Comparison of ENCODE assay signal across 8 mouse cellular contexts in genomic region chr7:34606051-34606450, GRCm38 (mm10). TPM values are rescaled to one million over a fixed set of nuclear protein-coding genes. Genes with fewer than 3 reads are reported as not detected.
DNase-seq lines count a peak whose midpoint lies in the region; ATAC-seq and TF ChIP-seq lines count a peak whose summit lies in the region.
"Had no signal": no experiment of that assay in that cellular context is flagged by ENCODE, and none has a peak within 500 bp of the region (broad histone marks: within the 10 kb centered on the region; RNA-seq: fewer than 3 reads in every experiment).

No protein-coding gene starts in this region.

- peaks cover 54% of the 10 kb centered on the region for H3K4me1 ChIP-seq in forebrain, embryonic 10.5 days
- H3K4me1 ChIP-seq in hindbrain, embryonic 15.5 days (replicated peaks), result peaks cover 26% of the 10 kb centered on the region
- no peaks in the 10 kb centered on the region for H3K4me1 ChIP-seq in midbrain, postnatal 0 days (ENCODE audit: insufficient read depth, low read length)
- no peaks in the 10 kb centered on the region for H3K4me1 ChIP-seq in liver, postnatal 0 days (ENCODE audit: insufficient read depth)

- WGBS in forebrain, embryonic 10.5 days, result 21% methylated on average over 15 of the region's 15 CpGs
- 19% methylated on average over 15 of the region's 15 CpGs for WGBS in hindbrain, embryonic 15.5 days
- 12% methylated on average over 15 of the region's 15 CpGs for WGBS in midbrain, postnatal 0 days
- 36% methylated on average over 15 of the region's 15 CpGs for WGBS in liver, postnatal 0 days (ENCODE audit: insufficient replicate concordance)

- peak overlapping the region; percentile 47 for H3K4me2 ChIP-seq in hindbrain, embryonic 15.5 days
- peak overlapping the region; percentile 34; the same call in 1 of the 2 replicates for H3K4me2 ChIP-seq in midbrain, postnatal 0 days (ENCODE audit: low read depth, low read length, poor library complexity, severe bottlenecking)
- no peak overlapping the region for H3K4me2 ChIP-seq in liver, postnatal 0 days (ENCODE audit: low read depth, low read length)

- H3K9me3 ChIP-seq in forebrain, embryonic 10.5 days, result no peaks in the 10 kb centered on the region
- no peaks in the 10 kb centered on the region for H3K9me3 ChIP-seq in hindbrain, embryonic 15.5 days
- no peaks in the 10 kb centered on the region for H3K9me3 ChIP-seq in midbrain, postnatal 0 days (ENCODE audit: low read length)
- H3K9me3 ChIP-seq in liver, postnatal 0 days (ENCODE audit: low read length), result no peaks in the 10 kb centered on the region

- peak overlapping the region; percentile 22; the same call in 1 of the 2 replicates for H3K4me3 ChIP-seq in layer of hippocampus, adult 2 months
- H3K4me3 ChIP-seq in forebrain, embryonic 10.5 days, result no peak overlapping the region; the same call in 1 of the 2 replicates
- H3K4me3 ChIP-seq in hindbrain, embryonic 15.5 days, result peak overlapping the region; percentile 7; the same call in 1 of the 2 replicates
- no peak overlapping the region for H3K4me3 ChIP-seq in midbrain, postnatal 0 days (ENCODE audit: low read depth, low read length)
- H3K4me3 ChIP-seq in liver, postnatal 0 days (ENCODE audit: low read depth, low read length), result no peak overlapping the region
- H3K4me3 ChIP-seq: erythroblast, embryonic 14.5 days had no signal

- ATAC-seq in hindbrain, embryonic 15.5 days (ENCODE audit: low FRiP score, low read depth), result peak; percentile 39
- no peak for ATAC-seq in midbrain, postnatal 0 days (ENCODE audit: low FRiP score)
- no peak for ATAC-seq in liver, postnatal 0 days

- no peaks in the 10 kb centered on the region for H3K36me3 ChIP-seq in forebrain, embryonic 10.5 days (replicated peaks)
- no peaks in the 10 kb centered on the region for H3K36me3 ChIP-seq in hindbrain, embryonic 15.5 days
- H3K36me3 ChIP-seq in midbrain, postnatal 0 days (ENCODE audit: insufficient read depth, low read length), result no peaks in the 10 kb centered on the region
- no peaks in the 10 kb centered on the region for H3K36me3 ChIP-seq in liver, postnatal 0 days (replicated peaks; ENCODE audit: insufficient read depth, low read length)

- H3K27ac ChIP-seq in layer of hippocampus, adult 2 months, result peak overlapping the region; percentile 14; the same call in 1 of the 2 replicates
- H3K27ac ChIP-seq in forebrain, embryonic 10.5 days, result peak overlapping the region; percentile 83
- H3K27ac ChIP-seq in hindbrain, embryonic 15.5 days (replicated peaks), result peak overlapping the region; percentile 71
- H3K27ac ChIP-seq in midbrain, postnatal 0 days (ENCODE audit: low read depth, low read length), result peak overlapping the region; percentile 55; the same call in 1 of the 2 replicates
- H3K27ac ChIP-seq in liver, postnatal 0 days (ENCODE audit: low read depth), result no peak overlapping the region

- peaks cover 13% of the 10 kb centered on the region for H3K27me3 ChIP-seq in forebrain, embryonic 10.5 days (ENCODE audit: poor library complexity, severe bottlenecking)
- H3K27me3 ChIP-seq in hindbrain, embryonic 15.5 days, result no peaks in the 10 kb centered on the region
- H3K27me3 ChIP-seq in midbrain, postnatal 0 days (ENCODE audit: insufficient read depth, low read length), result no peaks in the 10 kb centered on the region
- no peaks in the 10 kb centered on the region for H3K27me3 ChIP-seq in liver, postnatal 0 days (ENCODE audit: insufficient read depth, low read length)

- H3K9ac ChIP-seq in hindbrain, embryonic 15.5 days, result peak overlapping the region; percentile 26; the same call in 1 of the 2 replicates
- H3K9ac ChIP-seq in midbrain, postnatal 0 days (replicated peaks; ENCODE audit: low read length, poor library complexity, severe bottlenecking), result peak overlapping the region; percentile 36
- no peak overlapping the region for H3K9ac ChIP-seq in liver, postnatal 0 days (replicated peaks)

- TF ChIP-seq CTCF in layer of hippocampus, adult 2 months (conservative IDR thresholded peaks at IDR 0.05), result no peak
- TF ChIP-seq CTCF in midbrain, postnatal 0 days (IDR thresholded peaks at IDR 0.05), result 0 out of 2 replicates have a peak, but pooled peaks have one; percentile 4
- no peak for TF ChIP-seq CTCF in liver, postnatal 0 days (IDR thresholded peaks at IDR 0.05; ENCODE audit: low read depth)

- DNase-seq in layer of hippocampus, adult 2 months (ENCODE audit: low spot score in 2 of 2), result no peak
- DNase-seq in layer of hippocampus, adult 18-20 months (ENCODE audit: low spot score in 2 of 2), result no peak
- peak; percentile 25 for DNase-seq in forebrain, embryonic 10.5 days (ENCODE audit: extremely low spot score, low spot score)
- DNase-seq in midbrain, postnatal 0 days (ENCODE audit: low spot score), result peak; percentile 32
- no peak for DNase-seq in liver, postnatal 0 days
- DNase-seq in T-cell, adult 2 months (ENCODE audit: low spot score), result no peak

- no peak for TF ChIP-seq EP300 in liver, postnatal 0 days (IDR thresholded peaks at IDR 0.05; ENCODE audit: low read depth)

RNA-seq across cellular contexts. Expression of gene Kctd15, which starts 50.5 kb away (rescaled TPM):
- total RNA-seq in layer of hippocampus, adult 2 months (2021), result 10 to 100 TPM; 11.2 to 11.5 TPM
- total RNA-seq in layer of hippocampus, adult 18-20 months (2021), result 10 to 100 TPM; 12.3 to 15.1 TPM
- 57.1 and 61.0 TPM in 2 replicates for polyA plus RNA-seq in forebrain, embryonic 10.5 days (2016; fragmentation: Nextera tagmentation; extraction: Ambion mirVana)
- 24.1 and 26.0 TPM in 2 replicates for polyA plus RNA-seq in hindbrain, embryonic 15.5 days (2015; fragmentation: Nextera tagmentation; extraction: Ambion mirVana)
- 61.3 and 69.1 TPM in 2 replicates for total RNA-seq in midbrain, postnatal 0 days (2014; rRNA removed)
- polyA plus RNA-seq in midbrain, postnatal 0 days (2015; fragmentation: Nextera tagmentation; extraction: Ambion mirVana), result 15.0 and 15.7 TPM in 2 replicates
- polyA plus RNA-seq in liver, postnatal 0 days (2015; fragmentation: Nextera tagmentation; extraction: Ambion mirVana), result 0.47 and 0.63 TPM in 2 replicates
- polyA plus RNA-seq: erythroblast, embryonic 14.5 days had no signal

Comparison
In these comparisons a context has a peak if more than half of its experiments do, and no peak if none do; other contexts are left out.
1. DNase-seq: peak in forebrain, embryonic 10.5 days (single experiment) and midbrain, postnatal 0 days (single experiment); none in layer of hippocampus, adult 2 months (0 of 2), layer of hippocampus, adult 18-20 months (0 of 2), liver, postnatal 0 days (single experiment) and T-cell, adult 2 months (single experiment).
2. H3K4me3 ChIP-seq: peak in layer of hippocampus, adult 2 months (single experiment) and hindbrain, embryonic 15.5 days (single experiment); none in forebrain, embryonic 10.5 days (single experiment), midbrain, postnatal 0 days (single experiment) and liver, postnatal 0 days (single experiment).